Mouse (Mus musculus) limb, embryonic 14.5 days (tissue): ENCODE data around the gene D17Wsu92e. TPM values are rescaled to one million over a fixed set of nuclear protein-coding genes. Genes with fewer than 3 reads are reported as not detected.
A peak's percentile ranks its signal among the peaks of the same experiment; 100 is the strongest.

Experiments
- ATAC-seq: fragments of 200-750 bp; cut with Nextera tagmentation; 2 replicates; pipeline ENCODE4 v1.8.0; 2017; ENCODE audit warnings: low read depth, moderate number of reproducible peaks, moderate TSS enrichment; ENCODE audit not compliant: low FRiP score
- DNase-seq: peaks from one replicate; pipeline ENCODE4 v3.0.0-alpha.2; 2015; ENCODE audit warnings: low spot score
- H3K27ac ChIP-seq: fragments of 300-500 bp; sonication (generic); replicated peaks from 2 replicates; pipeline ENCODE4 v1.5.1; 2014; ENCODE audit warnings: low read depth, mild to moderate bottlenecking, low read length, moderate library complexity, mixed read lengths
- H3K27me3 ChIP-seq: fragments of 300-500 bp; sonication (generic); 2 replicates; pipeline ENCODE4 v1.6.1; 2014; ENCODE audit warnings: low read length, mixed read lengths; ENCODE audit not compliant: control insufficient read depth, insufficient read depth
- H3K36me3 ChIP-seq: fragments of 300-500 bp; sonication (generic); 2 replicates; pipeline ENCODE4 v1.6.1; 2014; ENCODE audit warnings: mild to moderate bottlenecking, low read length, moderate library complexity, mixed read lengths; ENCODE audit not compliant: control insufficient read depth, insufficient read depth
- H3K4me1 ChIP-seq: fragments of 300-500 bp; sonication (generic); 2 replicates; pipeline ENCODE4 v1.6.1; 2014; ENCODE audit warnings: antibody characterized with exemption, low read length, mixed read lengths; ENCODE audit not compliant: control insufficient read depth, insufficient read depth
- H3K4me2 ChIP-seq: fragments of 300-500 bp; sonication (generic); replicated peaks from 2 replicates; pipeline ENCODE4 v1.6.1; 2014; ENCODE audit warnings: low read depth, mild to moderate bottlenecking, low read length, moderate library complexity; ENCODE audit not compliant: severe bottlenecking
- H3K4me3 ChIP-seq: fragments of 300-500 bp; sonication (generic); replicated peaks from 2 replicates; pipeline ENCODE4 v1.5.1; 2014; ENCODE audit warnings: low read length
- H3K9ac ChIP-seq: fragments of 300-500 bp; sonication (generic); 2 replicates; pipeline ENCODE4 v1.6.1; 2014; ENCODE audit warnings: mild to moderate bottlenecking, low read depth, low read length, moderate library complexity; ENCODE audit not compliant: severe bottlenecking
- H3K9me3 ChIP-seq: fragments of 300-500 bp; sonication (generic); 2 replicates; pipeline ENCODE4 v1.6.1; 2016; ENCODE audit warnings: low read length; ENCODE audit not compliant: control insufficient read depth
- POLR2A ChIP-seq: fragments of 200-500 bp; IDR thresholded peaks from 2 replicates; pipeline ENCODE4 v1.8.0; 2012; ENCODE audit warnings: inconsistent platforms, mild to moderate bottlenecking, moderate library complexity, borderline replicate concordance; ENCODE audit not compliant: insufficient read depth, insufficient read length; ENCODE audit errors: extremely low read depth
- WGBS: fragments of 180-500 bp; shearing (Covaris S2); extraction: QIAGEN DNeasy Blood & Tissue Kit; methylation state at CpG from one replicate; pipeline ENCODE4 v1.1.7; 2014; 5-methylcytosine and 5-hydroxymethylcytosine counted together
- polyA plus RNA-seq, 2 experiments: library from polyadenylated mRNA; depleted of rRNA in 1 of 2; stranded (reverse) in 1 of 2; unstranded in 1 of 2; fragments of >200 nt; fragmentation: Nextera tagmentation in 1 of 2; extraction: Ambion mirVana in 1 of 2; gene quantifications; 2 replicates each; pipeline versions ENCODE4 v1.2.1 to v1.2.3; 2012 to 2014

The D17Wsu92e gene
- polyA plus RNA-seq, 2 experiments, result 20.3 to 60.1 TPM

DNA sequence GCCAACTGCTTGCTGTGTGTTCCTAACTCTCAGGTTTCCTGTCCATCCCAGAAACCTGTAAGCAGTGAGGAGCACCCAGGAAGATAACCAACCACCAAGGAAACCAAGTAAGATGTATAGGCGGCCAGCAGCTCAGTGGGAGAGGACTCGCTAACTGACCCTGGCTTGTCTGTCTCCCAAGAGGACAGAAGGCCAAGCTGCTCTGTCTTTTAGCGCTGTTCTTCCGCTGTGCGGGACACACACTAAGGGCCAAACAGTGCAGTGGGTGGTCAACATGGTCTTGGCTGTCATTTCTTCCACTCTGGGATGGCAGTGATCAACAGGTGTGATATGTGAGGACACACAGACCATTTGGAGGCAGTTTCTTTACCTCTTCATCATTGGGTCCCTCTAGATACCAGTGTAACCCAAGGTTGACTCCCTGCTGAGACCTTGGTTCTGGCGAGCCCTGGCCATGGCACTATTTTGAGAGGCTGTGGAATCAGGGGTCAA is 70.0 kb downstream of the D17Wsu92e start:
- no peak overlapping the region for H3K9ac ChIP-seq
- no peak overlapping the region for H3K4me3 ChIP-seq
- no peak for ATAC-seq
- no peak for DNase-seq
- H3K36me3 ChIP-seq, result peaks cover 29% of the 10 kb centered on the region; the same call in 1 of the 2 replicates
- no peak overlapping the region for H3K4me2 ChIP-seq
- no peaks in the 10 kb centered on the region for H3K4me1 ChIP-seq
- WGBS, result 94% methylated on average over 6 of the region's 6 CpGs
- H3K27me3 ChIP-seq, result no peaks in the 10 kb centered on the region
- no peak for TF ChIP-seq POLR2A
- no peaks in the 10 kb centered on the region for H3K9me3 ChIP-seq
- H3K27ac ChIP-seq, result no peak overlapping the region

DNA sequence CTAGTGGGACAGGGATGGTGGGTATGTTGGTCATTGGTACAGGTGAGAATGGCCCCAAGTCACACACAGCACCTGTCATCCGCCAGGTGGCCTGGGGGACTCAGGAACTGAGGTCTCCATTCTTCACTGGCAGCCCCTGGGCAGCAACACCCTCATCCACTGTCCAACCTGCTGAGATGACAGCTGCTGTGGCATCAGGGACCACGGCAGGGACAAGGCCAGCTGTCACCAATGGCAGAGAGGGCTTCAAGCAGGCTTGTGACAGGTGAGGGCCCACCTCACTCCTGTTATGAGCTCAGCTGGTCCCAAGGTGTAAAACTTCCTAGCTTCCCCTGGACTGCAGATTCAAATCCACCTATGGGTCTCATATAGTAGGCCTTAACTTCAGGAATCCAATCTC is 72.3 kb downstream of the D17Wsu92e start:
- WGBS, result 91% methylated on average over 2 of the region's 2 CpGs
- H3K4me3 ChIP-seq, result no peak overlapping the region
- no peak overlapping the region for H3K9ac ChIP-seq
- H3K4me1 ChIP-seq, result no peaks in the 10 kb centered on the region
- H3K9me3 ChIP-seq, result no peaks in the 10 kb centered on the region
- DNase-seq, result no peak
- ATAC-seq, result no peak
- H3K27ac ChIP-seq, result no peak overlapping the region
- no peak overlapping the region for H3K4me2 ChIP-seq
- H3K36me3 ChIP-seq, result peaks cover 33% of the 10 kb centered on the region; the same call in 1 of the 2 replicates
- no peaks in the 10 kb centered on the region for H3K27me3 ChIP-seq
- no peak for TF ChIP-seq POLR2A

GRCm38 (mm10) chr17:27746446-27746845 is 74.0 kb downstream of the D17Wsu92e start:
- no peaks in the 10 kb centered on the region for H3K4me1 ChIP-seq
- no peak for TF ChIP-seq POLR2A
- H3K9me3 ChIP-seq, result no peaks in the 10 kb centered on the region
- DNase-seq (no peak), ATAC-seq (peak; percentile 19; the same call in 1 of the 2 replicates)
- H3K9ac ChIP-seq, result no peak overlapping the region
- 0 out of 2 replicates have a peak, but pooled peaks cover 17% of the 10 kb centered on the region for H3K36me3 ChIP-seq
- H3K4me2 ChIP-seq, result no peak overlapping the region
- H3K27me3 ChIP-seq, result no peaks in the 10 kb centered on the region
- WGBS, result 59% methylated on average over 4 of the region's 4 CpGs
- no peak overlapping the region for H3K4me3 ChIP-seq
- no peak overlapping the region for H3K27ac ChIP-seq

- DNase-seq (no peak), ATAC-seq (no peak)
- H3K9me3 ChIP-seq, result no peaks in the 10 kb centered on the region
- H3K4me1 ChIP-seq, result no peaks in the 10 kb centered on the region
- H3K36me3 ChIP-seq, result 0 out of 2 replicates have a peak, but pooled peaks cover 7% of the 10 kb centered on the region
- TF ChIP-seq POLR2A, result no peak
- H3K4me2 ChIP-seq, result no peak overlapping the region
- no peak overlapping the region for H3K4me3 ChIP-seq
- no peak overlapping the region for H3K27ac ChIP-seq
- 89% methylated on average over 6 of the region's 6 CpGs for WGBS
- H3K9ac ChIP-seq, result no peak overlapping the region
- no peaks in the 10 kb centered on the region for H3K27me3 ChIP-seq
Observed at GRCm38 (mm10) chr17:27740961-27741360, 79.5 kb downstream of the D17Wsu92e start.

DNA sequence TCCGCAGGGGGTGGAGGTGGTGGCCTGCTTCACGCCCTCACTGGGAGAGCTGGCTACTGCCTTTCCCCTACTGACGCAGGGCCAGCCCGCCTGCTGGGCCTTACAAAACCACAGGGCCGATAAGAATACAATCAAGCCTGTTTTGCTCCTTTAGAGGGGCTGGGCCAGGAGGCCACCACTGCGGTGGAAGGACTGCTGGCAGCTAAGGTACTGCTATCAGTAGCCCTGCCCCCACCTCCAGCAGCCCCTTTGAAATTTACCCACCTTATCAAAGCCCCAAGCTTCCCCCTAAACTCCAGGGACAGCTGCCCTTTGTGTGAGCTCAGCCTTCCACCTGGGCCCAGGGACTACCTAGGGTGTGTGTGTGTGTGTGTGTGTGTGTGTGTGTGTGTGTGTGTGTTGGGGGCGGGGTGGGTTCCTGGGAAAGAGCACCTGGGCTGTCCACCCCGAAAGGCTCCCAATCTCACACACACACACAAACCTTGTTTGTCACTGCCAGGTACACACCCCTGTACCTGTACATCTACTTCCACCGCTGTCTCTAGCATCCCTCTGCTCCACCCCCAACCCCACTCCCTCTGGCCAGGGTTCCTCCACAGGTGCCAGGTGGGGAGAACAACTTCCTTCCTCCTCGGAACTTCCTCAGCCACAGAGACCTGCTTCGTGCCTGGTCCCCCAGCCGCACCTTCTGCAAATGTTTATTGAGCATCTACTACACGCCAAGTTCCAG is 85.9 kb downstream of the D17Wsu92e start:
- H3K36me3 ChIP-seq, result no peaks in the 10 kb centered on the region
- no peak overlapping the region for H3K27ac ChIP-seq
- ATAC-seq (no peak), DNase-seq (no peak)
- no peaks in the 10 kb centered on the region for H3K27me3 ChIP-seq
- H3K9me3 ChIP-seq, result no peaks in the 10 kb centered on the region
- no peak for TF ChIP-seq POLR2A
- no peak overlapping the region for H3K4me2 ChIP-seq
- H3K4me1 ChIP-seq, result no peaks in the 10 kb centered on the region
- H3K4me3 ChIP-seq, result no peak overlapping the region
- H3K9ac ChIP-seq, result no peak overlapping the region
- 21% methylated on average over 13 of the region's 13 CpGs for WGBS
